Mouse (Mus musculus) heart, adult 8-10 months (tissue): ENCODE results near the gene Bmp2k. TPM values are rescaled to one million over a fixed set of nuclear protein-coding genes. Genes with fewer than 3 reads are reported as not detected.

Source experiments
- DNase-seq: peaks from one replicate; pipeline ENCODE4 v3.0.0; 2022; ENCODE audit warnings: low spot score
- total RNA-seq, 4 experiments: library from RNA; stranded (reverse); gene quantifications; 2 replicates each; pipeline ENCODE4 v1.2.4; 2022

Bmp2k gene
- total RNA-seq, 4 experiments from 2014 or later: 6.3 to 6.9 (median 6.6) TPM

DNA sequence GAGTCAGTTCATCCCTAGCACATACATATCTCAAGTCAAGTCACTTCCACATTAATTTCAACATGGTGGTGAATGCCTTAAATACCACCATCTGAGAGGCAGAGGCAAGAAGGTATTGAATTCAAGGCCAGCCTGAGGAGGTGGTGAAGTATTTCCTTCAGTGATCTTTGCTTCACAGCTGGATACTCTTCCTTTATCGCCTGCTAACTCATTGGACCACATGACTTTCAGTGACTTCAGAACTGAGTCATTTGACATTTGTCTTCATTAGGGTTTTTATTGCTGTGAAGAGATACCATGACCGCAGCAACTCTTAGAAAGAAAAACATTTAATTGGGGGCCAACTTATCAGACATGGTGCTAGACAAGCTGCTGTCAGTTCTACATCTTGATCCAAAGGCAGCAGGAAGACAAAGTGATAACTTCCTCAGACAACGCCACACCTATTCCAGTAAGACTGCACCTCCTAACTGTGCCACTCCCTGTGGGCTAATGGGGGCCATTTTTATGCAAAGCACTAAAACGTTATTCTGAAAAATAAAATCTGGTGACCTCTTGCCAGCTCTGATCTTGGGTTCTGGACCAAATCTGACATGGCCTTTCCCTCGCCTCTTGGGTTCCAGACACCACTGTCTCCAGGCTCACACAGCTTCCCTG is 24.9 kb upstream of the Bmp2k start:
- no peak for DNase-seq

DNA sequence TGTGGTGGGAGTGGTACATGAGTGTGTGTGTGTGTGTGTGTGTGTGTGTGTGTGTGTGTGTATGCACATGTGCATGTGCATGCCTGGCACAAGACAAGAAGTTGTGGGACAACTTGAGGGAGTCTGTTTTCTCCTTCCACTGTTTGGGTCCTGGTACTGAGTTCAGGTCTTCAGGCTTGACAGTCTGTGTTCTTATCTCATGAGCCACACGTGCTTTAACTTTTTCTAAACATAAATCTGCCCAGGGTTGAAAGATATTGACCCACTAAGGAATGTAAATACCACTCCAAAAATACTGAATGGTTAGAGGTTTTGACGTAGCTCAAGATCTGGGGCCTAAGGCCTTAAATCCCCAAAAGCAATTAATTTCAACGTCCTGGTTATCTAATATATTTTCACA is 23.8 kb upstream of the Bmp2k start:
- no peak for DNase-seq

- DNase-seq: no peak
Observed at GRCm38 (mm10) chr5:96974661-96975060, 22.8 kb upstream of the Bmp2k start.

DNA sequence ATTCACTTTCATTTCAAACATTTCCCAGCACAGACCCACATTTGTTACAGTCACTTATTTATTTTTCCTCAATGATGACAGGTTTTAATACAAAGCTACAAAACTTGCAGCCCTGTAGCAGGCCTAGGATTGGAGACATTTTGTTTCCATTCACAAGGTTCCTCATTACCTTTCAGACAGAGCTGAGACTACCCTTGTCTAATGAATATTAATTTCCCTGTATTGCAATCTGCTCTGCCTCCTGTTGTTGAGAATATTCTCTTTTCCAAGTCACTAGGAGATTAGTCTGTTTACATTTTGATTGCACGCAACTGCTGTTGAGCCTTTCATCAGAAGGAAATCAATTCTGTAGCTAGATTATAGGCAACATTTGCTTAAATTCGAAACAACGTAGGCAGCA is 22.4 kb upstream of the Bmp2k start:
- no peak for DNase-seq

- DNase-seq: no peak
Observed at GRCm38 (mm10) chr5:96976150-96976549, 21.3 kb upstream of the Bmp2k start.

DNA sequence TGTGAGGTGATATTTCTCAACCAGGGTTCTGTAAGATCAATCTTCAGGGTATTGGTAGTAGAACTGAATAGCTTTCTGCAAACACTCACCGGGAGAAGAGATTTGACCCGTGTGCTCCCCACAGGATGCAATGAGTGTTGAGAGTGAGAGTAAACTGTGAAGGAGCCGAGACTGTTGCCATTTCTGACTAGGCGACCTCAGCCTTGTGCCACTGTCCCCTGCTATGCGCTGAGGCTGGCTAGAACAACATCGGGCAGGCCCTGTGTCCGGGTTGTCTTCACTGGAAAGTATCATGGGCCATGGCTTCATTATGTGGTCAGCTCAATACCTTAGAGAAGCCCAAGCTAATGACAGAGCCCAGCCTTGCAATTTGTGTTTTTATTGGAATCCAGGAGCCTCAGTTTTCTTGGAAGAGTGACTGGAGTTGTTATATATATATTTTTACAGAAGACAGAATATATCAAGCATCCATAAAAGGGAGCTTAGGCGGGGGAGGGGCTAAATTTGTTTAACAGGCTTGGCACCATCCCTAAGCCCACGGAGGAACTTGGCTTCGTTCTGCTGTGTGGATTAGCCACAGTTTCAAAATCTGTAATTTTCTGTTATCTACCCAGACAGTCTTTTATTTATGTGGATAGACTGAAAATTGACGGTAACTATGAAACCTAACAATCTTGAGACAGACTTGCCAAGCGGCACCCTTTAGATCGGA is 18.0 kb upstream of the Bmp2k start:
- no peak for DNase-seq

- DNase-seq: no peak
Observed at GRCm38 (mm10) chr5:96980008-96980634, 17.4 kb upstream of the Bmp2k start.

- DNase-seq: no peak
Observed at GRCm38 (mm10) chr5:96981987-96982386, 15.5 kb upstream of the Bmp2k start.

DNA sequence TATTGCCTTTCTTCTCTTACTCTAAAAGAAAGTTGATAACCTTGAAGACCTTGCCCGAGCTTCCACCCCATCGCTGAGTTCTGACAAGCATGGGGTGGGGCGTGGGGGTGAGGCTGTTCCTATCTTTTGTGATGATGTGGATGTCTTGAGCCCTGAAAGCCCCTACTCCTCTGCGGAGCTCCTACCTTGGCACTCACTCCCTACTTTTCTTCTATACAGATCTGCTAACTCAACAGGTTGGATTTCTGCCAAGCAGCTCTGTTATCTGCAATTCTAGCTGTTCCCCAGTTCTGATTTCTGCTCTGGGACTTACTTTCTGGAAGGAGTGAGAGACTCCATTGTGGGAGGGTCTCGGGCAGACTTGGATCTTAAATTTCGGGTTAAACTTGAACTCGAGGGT is 14.3 kb upstream of the Bmp2k start:
- DNase-seq: no peak

- DNase-seq: no peak
Observed at GRCm38 (mm10) chr5:96986850-96987249, 10.6 kb upstream of the Bmp2k start.

- no peak for DNase-seq
Observed at GRCm38 (mm10) chr5:96988880-96989279, 8.6 kb upstream of the Bmp2k start.

- DNase-seq: no peak
Observed at GRCm38 (mm10) chr5:96991156-96991555, 6.3 kb upstream of the Bmp2k start.

- no peak for DNase-seq
Observed at GRCm38 (mm10) chr5:96992651-96993050, 4.8 kb upstream of the Bmp2k start.

- no peak for DNase-seq
Observed at GRCm38 (mm10) chr5:96993057-96993456, 4.4 kb upstream of the Bmp2k start.

GRCm38 (mm10) chr5:96995791-96996190 is 1.7 kb upstream of the Bmp2k start:
- DNase-seq: no peak

DNA sequence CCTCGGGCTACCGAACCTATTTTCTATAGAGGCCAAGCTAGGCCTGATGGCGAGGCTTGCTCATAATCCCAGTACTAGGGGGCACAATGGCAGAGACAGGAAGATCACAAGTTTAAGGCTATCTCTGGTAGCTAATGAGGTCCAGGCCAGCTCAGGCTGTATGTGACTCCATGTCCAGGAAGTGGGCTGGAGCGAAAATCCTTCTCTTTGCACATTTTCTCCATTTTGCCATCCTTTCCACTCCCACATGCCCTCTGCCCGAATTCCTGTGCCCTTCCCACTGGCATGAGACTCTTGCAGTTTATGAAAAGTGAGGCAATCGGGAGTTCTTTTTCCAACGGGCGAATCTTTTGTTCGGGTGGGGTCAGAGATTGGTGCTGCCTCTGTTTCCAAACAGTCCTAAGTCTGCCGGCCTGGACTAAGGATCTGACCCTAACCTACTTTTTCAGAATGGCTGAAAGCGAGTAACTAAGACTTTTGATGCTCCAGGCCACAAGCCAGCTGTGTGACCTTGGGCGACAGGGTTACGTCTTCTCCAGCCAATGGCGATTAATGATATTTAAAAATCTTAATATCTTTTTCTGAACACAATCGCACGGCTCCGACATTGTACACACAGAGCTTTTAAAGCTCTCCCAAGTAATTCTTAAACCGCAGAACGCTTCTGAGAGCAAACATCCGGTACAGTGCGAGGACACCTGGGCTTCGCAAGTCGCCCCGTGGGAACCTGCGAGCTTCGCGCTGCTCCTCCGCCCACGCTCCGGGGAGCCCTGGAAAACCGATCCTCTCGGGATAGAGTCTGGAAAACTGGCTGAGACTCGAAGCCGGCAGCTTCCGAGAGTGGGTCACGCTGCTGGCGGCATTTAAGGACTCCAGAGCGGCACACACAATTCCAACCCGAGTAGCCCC is 834 bp upstream of the Bmp2k start:
- no peak for DNase-seq

GRCm38 (mm10) chr5:96997802-96998565 is 495 bp downstream of the Bmp2k start:
- peak; percentile 33 for DNase-seq

GRCm38 (mm10) chr5:96998566-96998907 is 1.0 kb downstream of the Bmp2k start:
- no peak for DNase-seq

DNA sequence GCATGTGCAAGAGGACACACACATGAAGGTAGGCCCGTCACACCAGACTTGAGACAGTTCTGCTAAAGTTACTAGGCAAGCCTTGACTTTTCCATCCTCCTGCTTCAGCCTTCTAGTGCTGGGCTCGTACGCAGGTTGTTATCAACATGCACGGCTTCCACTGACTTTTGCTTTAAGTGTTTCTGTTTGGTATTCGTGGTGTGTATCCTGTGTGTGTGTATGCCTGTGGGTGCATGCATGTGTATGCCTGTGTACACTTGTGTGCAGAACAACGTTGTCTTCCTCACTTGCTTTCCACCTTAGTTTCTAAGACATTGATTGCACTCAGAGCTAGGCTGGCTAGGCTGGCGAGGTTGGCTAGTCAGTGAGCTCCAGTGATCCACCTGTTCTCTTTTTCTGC is 2.1 kb downstream of the Bmp2k start:
- no peak for DNase-seq

- no peak for DNase-seq
Observed at GRCm38 (mm10) chr5:97000524-97000923, 3.0 kb downstream of the Bmp2k start.

DNA sequence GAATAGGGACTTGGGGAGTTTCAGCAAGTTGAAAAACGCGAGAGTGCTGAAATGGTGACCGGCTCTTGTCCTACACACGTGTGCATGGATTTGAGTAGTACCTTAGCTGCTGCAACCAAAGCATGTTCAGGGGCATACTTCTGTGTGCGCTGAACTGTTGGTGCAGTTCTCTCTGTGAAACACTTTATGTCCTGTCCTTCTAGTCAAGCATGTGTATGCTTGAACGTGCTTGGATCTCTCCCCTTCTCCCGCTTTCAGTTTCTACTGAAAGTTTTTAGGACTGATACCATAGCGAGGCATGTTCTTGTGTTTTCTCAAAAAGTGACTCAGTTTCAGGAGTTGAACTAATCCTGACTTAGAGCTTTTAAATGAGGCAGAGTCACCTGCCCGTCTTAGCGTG is 3.7 kb downstream of the Bmp2k start:
- no peak for DNase-seq
